Mouse (Mus musculus) left cerebral cortex, adult 2 months (tissue): ENCODE data around the gene H2-DMb2. TPM values are rescaled to one million over a fixed set of nuclear protein-coding genes. Genes with fewer than 3 reads are reported as not detected.
A peak's percentile ranks its signal among the peaks of the same experiment; 100 is the strongest.

Experiments
- DNase-seq, 2 experiments: peaks; one replicate each; pipeline ENCODE4 v3.0.0; 2021 to 2022; ENCODE audit warnings: low spot score in 2 of 2, mixed read lengths in 1 of 2; ENCODE audit errors: extremely low spot score in 1 of 2
- H3K27ac ChIP-seq: fragments of 200-600 bp; 2 replicates; pipeline ENCODE4 v1.8.1; 2022
- H3K4me3 ChIP-seq: fragments of 200-600 bp; 2 replicates; pipeline ENCODE4 v1.8.1; 2022
- CTCF ChIP-seq: fragments of 200-600 bp; IDR thresholded peaks from 2 replicates; pipeline ENCODE4 v1.8.1; 2022; ENCODE audit warnings: antibody characterized with exemption, mild to moderate bottlenecking, moderate library complexity
- intact Hi-C: fragments of 180-260 bp; cut with DNase I; formaldehyde crosslinking; loops from one replicate; pipeline ENCODE4 v1.15.1; 2025
- total RNA-seq, 2 experiments: library from RNA; stranded (reverse); gene quantifications; 2 replicates each; pipeline ENCODE4 v1.2.3; 2021

Gene H2-DMb2
- total RNA-seq, 2 experiments from 2014 or later = 0.56 to 0.59 TPM

GRCm38 (mm10) chr17:34192852-34193251, 49.7 kb downstream of the H2-DMb2 start:
- Histone ChIP-seq H3K27ac (no peak overlapping the region), H3K4me3 (no peak overlapping the region)
- no peak for DNase-seq
- intact Hi-C loops = no loop called here
- TF ChIP-seq CTCF = no peak

GRCm38 (mm10) chr17:34193468-34193867, 50.4 kb downstream of the H2-DMb2 start:
- intact Hi-C loops = no loop called here

GRCm38 (mm10) chr17:34194723-34195122, 51.6 kb downstream of the H2-DMb2 start:
- no peak for DNase-seq
- Histone ChIP-seq H3K4me3 (no peak overlapping the region), H3K27ac (no peak overlapping the region)
- intact Hi-C loops = no loop called here
- no peak for TF ChIP-seq CTCF

More at GRCm38 (mm10) chr17:34193468-34193867, 50.4 kb downstream of the H2-DMb2 start:
- Histone ChIP-seq H3K4me3 (no peak overlapping the region), H3K27ac (no peak overlapping the region)
- no peak for TF ChIP-seq CTCF
- no peak for DNase-seq

- intact Hi-C loops = no loop called here
- Histone ChIP-seq H3K4me3 (no peak overlapping the region), H3K27ac (no peak overlapping the region)
- TF ChIP-seq CTCF = no peak
- DNase-seq = no peak
Measured at GRCm38 (mm10) chr17:34196491-34196890, 53.4 kb downstream of the H2-DMb2 start.

DNA sequence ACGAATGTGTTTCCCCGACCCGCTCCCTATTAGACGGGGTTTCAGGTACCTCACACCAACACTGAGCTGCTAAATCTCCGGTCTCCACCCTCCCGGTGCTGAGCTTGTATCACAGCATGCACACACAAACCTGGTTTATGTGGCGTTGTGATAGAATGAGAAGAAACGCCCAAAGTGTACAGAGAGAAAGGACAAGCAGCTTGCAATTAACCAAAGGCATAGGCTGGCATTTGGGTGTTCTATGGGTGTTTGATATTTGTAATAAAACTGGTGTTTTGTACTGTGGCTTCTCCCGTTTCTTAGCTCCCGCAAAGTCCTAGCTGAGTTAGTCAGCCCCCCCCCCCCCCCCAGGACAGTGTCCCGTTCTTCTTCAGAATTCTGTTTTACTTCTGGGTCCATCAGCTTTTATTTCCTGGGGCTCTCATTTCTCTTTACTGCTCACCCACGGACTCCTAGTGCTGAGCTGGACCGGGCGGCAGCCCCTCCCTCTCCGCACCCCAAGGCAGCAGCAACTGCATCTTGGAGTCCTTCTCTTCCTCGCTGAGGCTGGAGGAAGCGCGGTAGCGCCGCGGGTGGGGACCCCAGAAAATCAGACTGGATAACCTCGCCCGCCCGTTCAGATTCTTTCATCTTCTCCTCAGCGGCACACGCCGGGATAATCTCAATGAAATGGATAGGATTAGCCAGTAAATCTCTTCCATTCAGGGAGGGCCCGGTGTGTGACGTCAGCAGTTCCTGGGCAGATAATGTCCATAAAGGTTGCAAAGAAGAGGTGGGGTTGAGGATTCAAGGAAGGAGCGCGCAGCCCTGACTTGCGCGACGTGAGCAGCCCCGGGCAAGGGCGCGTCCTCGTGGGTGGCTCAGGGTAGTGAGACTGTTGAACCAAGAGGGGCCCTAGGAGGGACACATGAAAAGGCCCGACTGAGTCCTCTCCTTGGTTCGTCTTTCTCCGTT, 54.1 kb downstream of the H2-DMb2 start, which contains the start of gene Psmb8:
Gene Psmb8, plus strand, starts transcription at position 781 of the 954 bp plus-strand sequence.
- intact Hi-C loops = no loop called here
- Histone ChIP-seq H3K27ac (no peak within 1 kb of the TSS), H3K4me3 (peak within 1 kb of the TSS; percentile 52)
- TF ChIP-seq CTCF = no peak
- peak; percentile 77 to 84 for DNase-seq

DNA sequence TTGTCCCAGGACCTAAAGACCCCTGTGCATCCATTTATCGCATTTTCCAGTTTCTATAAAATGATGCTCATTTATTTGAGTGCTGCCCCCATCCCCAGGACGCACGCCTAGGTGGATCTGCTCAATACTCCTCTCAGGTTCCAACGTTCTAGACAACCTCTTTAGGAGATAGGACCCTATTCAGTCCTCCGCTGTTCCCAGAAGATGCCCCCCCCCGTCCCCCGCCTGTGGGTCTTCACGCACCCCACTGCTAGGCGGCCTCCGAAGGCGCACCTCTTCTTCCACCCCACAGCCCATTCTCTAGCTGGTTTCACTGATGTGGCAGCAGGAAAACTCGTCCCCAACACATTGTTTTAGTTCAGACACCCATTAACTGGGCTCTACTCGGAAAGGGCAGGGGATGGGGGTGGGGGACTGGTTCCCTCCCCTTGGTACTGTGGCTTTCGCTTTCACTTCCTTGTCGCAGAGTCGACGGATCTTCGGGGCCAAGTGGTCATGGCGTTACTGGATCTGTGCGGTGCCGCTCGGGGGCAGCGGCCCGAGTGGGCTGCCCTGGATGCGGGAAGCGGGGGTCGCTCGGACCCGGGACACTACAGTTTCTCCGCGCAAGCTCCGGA, 54.9 kb downstream of the H2-DMb2 start:
- no peak for DNase-seq
- intact Hi-C loops = no loop called here
- TF ChIP-seq CTCF = no peak
- H3K4me3 ChIP-seq = peak overlapping the region; percentile 52
- no peak overlapping the region for H3K27ac ChIP-seq

- intact Hi-C loops = no loop called here
- TF ChIP-seq CTCF = no peak
- Histone ChIP-seq H3K4me3 (peak overlapping the region; percentile 52), H3K27ac (no peak overlapping the region)
- no peak for DNase-seq
Measured at GRCm38 (mm10) chr17:34198521-34198912, 55.4 kb downstream of the H2-DMb2 start.

- intact Hi-C loops = no loop called here
- H3K4me3 ChIP-seq = no peak overlapping the region
- TF ChIP-seq CTCF = no peak
- no peak for DNase-seq
- H3K27ac ChIP-seq = no peak overlapping the region
Measured at GRCm38 (mm10) chr17:34199050-34199619, 56.0 kb downstream of the H2-DMb2 start.

- intact Hi-C loops = no loop called here
- Histone ChIP-seq H3K27ac (no peak overlapping the region), H3K4me3 (no peak overlapping the region)
- DNase-seq = no peak
- TF ChIP-seq CTCF = no peak
Measured at GRCm38 (mm10) chr17:34200047-34200446, 56.9 kb downstream of the H2-DMb2 start.

GRCm38 (mm10) chr17:34200772-34201505, 57.8 kb downstream of the H2-DMb2 start:
- TF ChIP-seq CTCF = no peak
- intact Hi-C loops = no loop called here
- no peak overlapping the region for H3K27ac ChIP-seq
- no peak for DNase-seq
- H3K4me3 ChIP-seq = no peak overlapping the region

Other genes starting within 250 kb of the H2-DMb2 start
- not detected for gene Platr17, start 238.2 kb upstream of the H2-DMb2 start, total RNA-seq
- gene Daxx, start 233.9 kb upstream of the H2-DMb2 start, total RNA-seq = 10 to 100 TPM; 25.5 to 27.7 TPM
- gene Tapbp, start 227.4 kb upstream of the H2-DMb2 start, total RNA-seq = 10 to 100 TPM; 41.3 to 44.2 TPM
- gene Zbtb22, start 227.4 kb upstream of the H2-DMb2 start, total RNA-seq = 10 to 100 TPM; 35.8 to 36.0 TPM
- 10 to 100 TPM; 63.4 to 74.3 TPM for gene Rgl2, start 213.8 kb upstream of the H2-DMb2 start, total RNA-seq
- 10 to 100 TPM; 93.0 to 97.6 TPM for gene Pfdn6, start 203.0 kb upstream of the H2-DMb2 start, total RNA-seq
- gene Wdr46, start 202.6 kb upstream of the H2-DMb2 start, total RNA-seq = 10 to 100 TPM; 14.7 to 18.4 TPM
- gene B3galt4, start 191.8 kb upstream of the H2-DMb2 start, total RNA-seq = 1 to 10 TPM; 6.3 to 6.5 TPM
- gene Vps52, start 187.5 kb upstream of the H2-DMb2 start, total RNA-seq = 10 to 100 TPM; 74.6 to 82.7 TPM
- 100 to 1,000 TPM; 311 to 327 TPM for gene Rps18, start 187.3 kb upstream of the H2-DMb2 start, total RNA-seq
- gene H2-K1, start 143.0 kb upstream of the H2-DMb2 start, total RNA-seq = 10 to 100 TPM; 19.7 to 23.5 TPM
- 10 to 100 TPM; 34.8 to 44.9 TPM for gene Ring1, start 118.6 kb upstream of the H2-DMb2 start, total RNA-seq
- 10 to 100 TPM; 34.4 to 41.2 TPM for gene H2-Ke6, start 115.2 kb upstream of the H2-DMb2 start, total RNA-seq
- 100 to 1,000 TPM in 1 of 2 experiments, 10 to 100 TPM in 1; 98.6 to 104 TPM for gene Slc39a7, start 111.6 kb upstream of the H2-DMb2 start, total RNA-seq
- 10 to 100 TPM; 84.7 to 86.2 TPM for gene Rxrb, start 111.5 kb upstream of the H2-DMb2 start, total RNA-seq
- gene Col11a2, start 103.9 kb upstream of the H2-DMb2 start, total RNA-seq = 10 to 100 TPM; 11.3 to 15.2 TPM
- under 1 TPM in 1 of 2 experiments, not detected in 1; 0.47 TPM for gene H2-Oa, start 51.0 kb upstream of the H2-DMb2 start, total RNA-seq
- gene H2-DMa, start 23.8 kb upstream of the H2-DMb2 start, total RNA-seq = 10 to 100 TPM; 23.3 to 28.2 TPM
- gene Brd2, start 20.7 kb upstream of the H2-DMb2 start, total RNA-seq = 100 to 1,000 TPM; 177 to 179 TPM
- 1 to 10 TPM; 1.1 to 1.7 TPM for gene H2-DMb1, start 9.8 kb downstream of the H2-DMb2 start, total RNA-seq
- 1 to 10 TPM; 2.1 to 3.4 TPM for gene Tap1, start 44.2 kb downstream of the H2-DMb2 start, total RNA-seq
- 1 to 10 TPM; 1.1 to 2.0 TPM for gene Psmb9, start 44.5 kb downstream of the H2-DMb2 start, total RNA-seq
- 1 to 10 TPM; 2.0 to 3.2 TPM for gene Psmb8, start 54.4 kb downstream of the H2-DMb2 start, total RNA-seq
- 1 to 10 TPM; 7.0 to 7.8 TPM for gene Tap2, start 60.2 kb downstream of the H2-DMb2 start, total RNA-seq
- under 1 TPM; 0.16 to 0.18 TPM for gene H2-Ob, start 95.6 kb downstream of the H2-DMb2 start, total RNA-seq
- gene H2-Ab1, start 114.4 kb downstream of the H2-DMb2 start, total RNA-seq = 1 to 10 TPM; 1.3 to 3.1 TPM
- 1 to 10 TPM; 1.0 to 3.1 TPM for gene H2-Aa, start 144.5 kb downstream of the H2-DMb2 start, total RNA-seq
- 1 to 10 TPM; 1.1 to 2.1 TPM for gene H2-Eb1, start 162.6 kb downstream of the H2-DMb2 start, total RNA-seq
- not detected for gene H2-Eb2, start 182.4 kb downstream of the H2-DMb2 start, total RNA-seq
- gene Btnl2, start 211.5 kb downstream of the H2-DMb2 start, total RNA-seq = under 1 TPM; 0.65 to 0.68 TPM
- not detected for gene Btnl1, start 233.8 kb downstream of the H2-DMb2 start, total RNA-seq